Mouse (Mus musculus): ENCODE results near the gene Ednrb.

Ednrb gene

GRCm38 (mm10) chr14:103767488-103767887 lies 76.7 kb downstream of the Ednrb start:
- DNase-seq (ENCODE audit: low spot score in 2 of 2) = no peak
